Mouse (Mus musculus): ENCODE results near the gene Prss37.
A peak's percentile ranks its signal among the peaks of the same experiment; 100 is the strongest.

The Prss37 gene

GRCm38 (mm10) chr6:40519408-40519807 is at the start of gene Prss37:
Gene Prss37 (minus strand): TSS chr6:40519508.
- no peak for DNase-seq (ENCODE audit: extremely low spot score, low spot score)

GRCm38 (mm10) chr6:40554950-40555349 is 35.6 kb upstream of the Prss37 start, which contains the start of gene Olfr461:
Gene Olfr461 (minus strand): TSS chr6:40555050.
- DNase-seq (ENCODE audit: extremely low spot score, low spot score), result no peak

- no peak for DNase-seq (ENCODE audit: extremely low spot score, low spot score)
Observed at GRCm38 (mm10) chr6:40544690-40545089, 25.4 kb upstream of the Prss37 start.

DNA sequence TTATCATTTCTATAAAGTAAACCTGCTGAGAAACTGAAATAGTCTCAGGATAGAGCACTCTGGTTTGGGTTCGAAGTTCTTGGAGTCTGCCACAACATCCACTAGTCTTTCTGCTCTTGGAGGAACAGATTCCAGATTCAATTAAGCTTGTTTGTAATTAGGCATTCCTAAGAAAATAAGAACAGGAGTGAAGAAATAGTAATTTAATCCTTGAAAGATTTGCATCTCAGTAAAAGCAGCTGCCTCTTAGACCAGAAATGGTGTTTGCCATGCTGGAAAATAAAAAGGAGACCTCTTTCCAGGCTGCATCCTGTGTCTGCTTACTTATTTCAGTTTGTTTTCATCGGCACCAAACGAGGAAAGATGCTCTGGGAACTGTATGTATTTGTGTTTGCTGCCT is 26.1 kb downstream of the Prss37 start, which contains the start of gene Tas2r108:
Tas2r108 (plus strand) TSS at position 301 of the 400 bp plus-strand sequence.
- no peak for DNase-seq (ENCODE audit: extremely low spot score, low spot score)

DNA sequence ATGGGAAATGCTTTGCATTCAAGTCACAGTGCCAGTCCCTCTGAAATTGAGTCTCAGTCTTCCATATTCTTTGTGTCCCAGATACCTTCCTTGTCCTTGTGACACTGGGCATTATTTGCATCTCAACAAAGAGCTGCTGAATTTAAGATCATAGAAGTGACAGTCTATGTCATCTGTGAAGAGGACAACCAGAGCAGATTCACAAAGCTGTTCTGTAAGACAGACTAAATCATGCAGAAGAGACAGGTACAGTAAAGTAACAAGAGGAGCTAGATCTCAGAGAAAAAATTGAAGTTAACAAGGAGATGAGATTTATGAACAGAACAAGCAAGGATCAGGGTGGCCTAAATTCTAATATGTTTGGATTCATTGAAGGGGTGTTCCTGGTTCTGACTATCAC is 28.4 kb downstream of the Prss37 start, which contains the start of gene Tas2r137:
Tas2r137 (plus strand) TSS at position 301 of the 400 bp plus-strand sequence.
- DNase-seq (ENCODE audit: extremely low spot score, low spot score), result no peak

GRCm38 (mm10) chr6:40482318-40482717 is 37.0 kb downstream of the Prss37 start:
- no peak for DNase-seq (ENCODE audit: extremely low spot score, low spot score)

DNA sequence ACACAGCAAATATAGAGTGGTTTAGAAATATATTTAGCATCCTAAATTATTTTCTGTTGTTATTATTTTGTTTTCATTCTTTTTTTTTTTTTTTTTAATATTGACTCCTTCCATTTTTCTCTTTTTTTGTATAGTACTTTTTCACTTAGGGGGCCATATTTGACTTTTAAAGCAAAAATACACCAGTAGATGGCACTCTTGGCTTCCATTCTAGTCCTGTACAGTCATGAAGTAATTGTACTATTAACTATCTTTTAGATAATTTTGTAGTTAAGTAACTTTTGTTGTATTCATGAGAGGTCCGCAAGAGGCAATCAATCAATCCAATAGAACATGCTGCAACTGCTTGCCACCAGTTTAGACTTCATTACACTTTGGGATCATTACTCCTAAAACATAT is 39.6 kb downstream of the Prss37 start:
- DNase-seq (ENCODE audit: extremely low spot score, low spot score), result no peak

DNA sequence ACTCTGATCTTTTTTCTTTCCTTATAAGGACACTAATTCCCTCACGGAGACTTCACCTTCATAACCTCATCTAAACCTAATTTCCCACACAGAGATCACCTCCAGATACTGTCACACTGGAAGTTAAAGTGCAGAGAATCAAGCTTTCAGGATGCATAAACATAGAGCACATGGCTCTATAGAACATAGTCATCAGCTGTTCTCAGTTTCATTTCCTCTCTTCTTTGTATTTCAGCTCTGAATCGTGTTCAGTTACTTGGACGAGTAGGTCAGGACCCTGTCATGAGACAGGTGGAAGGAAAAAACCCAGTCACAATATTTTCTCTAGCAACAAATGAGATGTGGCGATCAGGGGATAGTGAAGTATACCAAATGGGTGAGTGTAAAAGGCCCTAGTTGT is 43.2 kb downstream of the Prss37 start:
- no peak for DNase-seq (ENCODE audit: extremely low spot score, low spot score)

DNA sequence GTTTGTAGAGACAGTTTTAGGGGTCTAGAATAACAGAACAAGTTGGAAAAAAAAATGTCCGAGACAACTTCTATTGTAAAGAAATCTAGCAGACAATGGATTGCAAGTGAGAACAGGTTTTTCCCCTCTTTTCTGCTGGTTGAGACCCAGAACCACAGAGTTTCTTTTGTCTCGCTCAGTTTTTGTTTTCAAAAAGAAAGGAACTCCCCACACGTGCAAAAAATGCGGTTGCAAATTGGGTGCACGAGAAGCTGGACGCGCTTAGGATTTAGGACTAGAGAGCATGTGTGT is 47.6 kb downstream of the Prss37 start:
- DNase-seq (ENCODE audit: extremely low spot score, low spot score), result no peak

DNA sequence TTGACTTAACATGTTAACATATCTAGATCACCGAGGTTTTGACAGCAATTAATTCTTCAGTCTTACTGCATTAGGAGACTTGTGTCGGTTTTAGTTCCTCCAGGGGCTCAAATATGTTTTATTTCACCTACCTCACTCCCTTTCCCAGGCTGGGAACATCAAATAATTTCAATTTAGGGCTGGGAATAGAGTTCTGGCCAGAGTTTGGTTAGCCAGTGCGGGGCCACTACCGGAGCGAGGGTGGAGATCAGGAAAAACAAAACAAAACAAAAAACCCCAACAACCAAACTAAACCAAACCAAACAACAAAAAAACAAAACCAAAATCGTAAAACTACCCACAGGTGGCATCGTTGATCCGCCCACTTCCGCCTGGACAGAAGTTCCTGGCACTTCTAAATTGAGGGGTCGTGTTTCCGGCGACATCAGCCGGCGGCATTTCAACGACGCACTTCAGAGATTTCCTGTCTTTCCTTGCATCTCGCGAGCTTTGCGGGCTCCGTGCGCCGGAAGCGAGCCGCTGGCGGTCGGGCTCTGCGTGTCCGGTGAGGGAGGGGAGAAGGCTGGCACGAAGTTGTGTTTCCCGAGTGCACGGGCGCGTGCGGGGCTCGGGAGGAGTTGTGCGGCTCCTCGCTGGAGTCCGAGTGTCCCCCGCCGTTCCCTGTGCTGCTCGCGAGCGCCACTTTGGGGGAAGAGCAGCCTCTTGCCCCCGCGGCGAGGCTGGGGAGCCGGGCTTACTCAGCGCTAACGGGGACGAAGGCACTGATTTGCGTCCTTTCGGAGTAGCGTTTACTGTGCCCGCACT is 48.2 kb downstream of the Prss37 start, which contains the start of gene Ssbp1:
Ssbp1 (plus strand) TSS at position 437 of the 804 bp plus-strand sequence.
- peak; percentile 95 for DNase-seq (ENCODE audit: extremely low spot score, low spot score)

GRCm38 (mm10) chr6:40465710-40466109 is 53.6 kb downstream of the Prss37 start:
- no peak for DNase-seq (ENCODE audit: extremely low spot score, low spot score)

All from neural tube, embryonic 10.5 days (tissue).